Mouse (Mus musculus) forebrain, embryonic 10.5 days (tissue): ENCODE measurements around the gene Ccdc151. TPM values are rescaled to one million over a fixed set of nuclear protein-coding genes. Genes with fewer than 3 reads are reported as not detected.
A peak's percentile ranks its signal among the peaks of the same experiment; 100 is the strongest.

Source experiments
- DNase-seq: peaks from one replicate; pipeline ENCODE4 v3.0.0-alpha.2; 2017; ENCODE audit warnings: low spot score; ENCODE audit errors: extremely low spot score
- H3K27ac ChIP-seq: fragments of 300-500 bp; sonication (generic); 2 replicates; pipeline ENCODE4 v1.5.1; 2016; ENCODE audit warnings: mild to moderate bottlenecking
- H3K27me3 ChIP-seq: fragments of 300-500 bp; sonication (generic); 2 replicates; pipeline ENCODE4 v1.6.1; 2016; ENCODE audit warnings: mild to moderate bottlenecking; ENCODE audit not compliant: poor library complexity, severe bottlenecking
- H3K36me3 ChIP-seq: fragments of 300-500 bp; sonication (generic); replicated peaks from 2 replicates; pipeline ENCODE4 v1.6.1; 2016; ENCODE audit warnings: mild to moderate bottlenecking, moderate library complexity
- H3K4me1 ChIP-seq: fragments of 300-500 bp; sonication (generic); 2 replicates; pipeline ENCODE4 v1.6.1; 2016
- H3K4me3 ChIP-seq: fragments of 300-500 bp; sonication (generic); 2 replicates; pipeline ENCODE4 v1.5.1; 2016; ENCODE audit warnings: mild to moderate bottlenecking, moderate library complexity
- H3K9me3 ChIP-seq: fragments of 300-500 bp; sonication (generic); 2 replicates; pipeline ENCODE4 v1.6.1; 2016; ENCODE audit warnings: mild to moderate bottlenecking, moderate library complexity
- WGBS: fragments of 180-500 bp; shearing (Covaris S2); methylation state at CpG from one replicate; pipeline ENCODE4 v1.1.7; 2016; 5-methylcytosine and 5-hydroxymethylcytosine counted together
- polyA plus RNA-seq: library from polyadenylated mRNA; unstranded; fragments of >200 nt; fragmentation: Nextera tagmentation; extraction: Ambion mirVana; gene quantifications from 2 replicates; pipeline ENCODE4 v1.2.1, GENCODE M21; 2016

Ccdc151 gene
- 4.6 and 5.0 TPM in 2 replicates for polyA plus RNA-seq

DNA sequence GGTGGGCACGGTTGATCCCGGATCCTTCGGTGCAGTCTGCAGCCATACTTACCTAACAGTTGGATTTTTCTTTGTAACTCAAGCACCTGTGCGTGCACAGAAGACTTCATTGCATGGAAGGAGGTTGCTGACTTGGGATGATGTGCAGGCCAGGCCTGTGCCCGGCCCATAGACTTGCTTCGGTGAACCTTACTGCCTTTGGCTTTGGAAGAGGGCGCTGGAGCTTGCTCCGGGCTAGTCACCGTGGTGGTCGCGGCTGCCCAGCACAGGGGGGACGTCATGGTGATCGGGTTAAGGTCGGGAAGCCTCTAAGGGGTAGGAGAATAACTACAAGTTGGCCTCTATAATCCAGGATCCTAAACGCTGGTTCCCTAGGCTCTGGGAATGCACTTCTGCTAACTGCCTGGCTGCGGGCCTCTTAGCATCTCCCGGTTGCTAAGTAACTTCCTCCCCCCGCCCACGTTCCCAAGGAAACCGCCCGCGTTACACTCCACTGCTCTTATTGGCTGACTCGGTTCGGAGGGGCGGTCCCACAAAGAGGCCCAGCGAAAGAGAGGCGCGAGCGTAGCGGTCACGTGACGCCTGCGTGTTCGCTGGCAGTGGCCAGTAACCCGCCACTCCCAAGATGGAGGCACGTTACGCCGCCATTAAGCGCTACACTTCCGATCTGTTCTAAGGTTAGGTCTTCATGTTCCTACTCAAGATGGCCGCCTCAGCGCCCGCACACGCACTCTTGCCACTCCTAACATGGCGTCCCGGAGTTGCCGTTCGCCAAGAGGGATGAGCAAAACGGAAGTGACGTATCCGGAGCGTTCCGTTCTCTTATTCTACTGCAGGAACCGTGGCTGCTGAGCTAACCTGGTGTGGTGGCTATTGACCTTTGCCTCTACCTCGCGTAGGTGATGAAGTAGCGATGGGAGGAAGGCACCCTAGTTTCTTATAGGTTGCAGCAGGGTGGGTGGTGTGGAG lies at the start of gene Ccdc151, which contains the start of gene Prkcsh:
Ccdc151 (minus strand) TSS at position 441 of the 969 bp plus-strand sequence.
Prkcsh (plus strand) TSS at position 613 of the 969 bp plus-strand sequence.
- no peaks in the 10 kb centered on the region for H3K27me3 ChIP-seq

DNA sequence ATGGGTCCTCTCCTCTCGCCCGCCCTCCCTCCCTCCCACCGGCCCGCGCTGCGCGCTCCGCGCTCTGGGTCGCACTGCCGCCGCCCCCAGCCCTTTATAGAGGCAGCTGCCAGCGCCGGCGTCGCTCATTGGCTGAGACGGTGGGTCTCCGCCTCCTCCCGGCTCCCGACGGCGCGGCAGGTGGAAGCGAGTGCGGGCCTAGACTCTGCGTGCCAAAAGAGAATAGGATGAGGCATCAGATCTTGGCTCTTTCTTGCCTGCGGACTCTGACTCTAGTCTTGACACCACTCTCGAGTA lies 49.5 kb upstream of the Ccdc151 start, which contains the start of gene Elavl3:
Elavl3 (minus strand) TSS at position 66 of the 297 bp plus-strand sequence.
- Histone ChIP-seq H3K27me3 (peaks cover 84% of the 10 kb centered on the region), H3K27ac (peak within 1 kb of the TSS; percentile 87), H3K9me3 (no peaks in the 10 kb centered on the region), H3K4me1 (peaks cover 60% of the 10 kb centered on the region), H3K4me3 (peak within 1 kb of the TSS; percentile 74), H3K36me3 (peaks cover 6% of the 10 kb centered on the region)
- peak; percentile 79 for DNase-seq
- WGBS: 1% methylated on average over 26 of the region's 28 CpGs

More for the DNA sequence above, at the start of gene Ccdc151, which contains the start of gene Prkcsh:
- Histone ChIP-seq H3K4me3 (peak within 1 kb of the TSS; percentile 82), H3K27ac (peak within 1 kb of the TSS; percentile 87), H3K36me3 (peaks cover 39% of the 10 kb centered on the region), H3K4me1 (peaks cover 30% of the 10 kb centered on the region), H3K9me3 (no peaks in the 10 kb centered on the region)
- peak; percentile 100 for DNase-seq
- 5% methylated on average over 57 of the region's 57 CpGs for WGBS

GRCm38 (mm10) chr9:22051161-22051957 lies 48.9 kb upstream of the Ccdc151 start:
- H3K36me3 ChIP-seq: peaks cover under 1% of the 10 kb centered on the region; the same call in 1 of the 2 replicates
- peak overlapping the region; percentile 87 for H3K27ac ChIP-seq
- under 1% methylated on average over 62 of the region's 67 CpGs for WGBS
- H3K9me3 ChIP-seq: no peaks in the 10 kb centered on the region
- peaks cover 78% of the 10 kb centered on the region for H3K27me3 ChIP-seq
- no peak for DNase-seq
- peaks cover 60% of the 10 kb centered on the region for H3K4me1 ChIP-seq
- H3K4me3 ChIP-seq: peak overlapping the region; percentile 74

- H3K27me3 ChIP-seq: peaks cover 69% of the 10 kb centered on the region
- peak overlapping the region; percentile 87 for H3K27ac ChIP-seq
- peaks cover 60% of the 10 kb centered on the region for H3K4me1 ChIP-seq
- peak overlapping the region; percentile 74 for H3K4me3 ChIP-seq
- H3K9me3 ChIP-seq: no peaks in the 10 kb centered on the region
- peak; percentile 80 for DNase-seq
- under 1% methylated on average over 43 of the region's 43 CpGs for WGBS
- H3K36me3 ChIP-seq: no peaks in the 10 kb centered on the region; the same call in 1 of the 2 replicates
Measured at GRCm38 (mm10) chr9:22050351-22050889, 48.0 kb upstream of the Ccdc151 start.

- Histone ChIP-seq H3K36me3 (no peaks in the 10 kb centered on the region; the same call in 1 of the 2 replicates), H3K4me1 (peaks cover 56% of the 10 kb centered on the region), H3K9me3 (no peaks in the 10 kb centered on the region), H3K4me3 (peak overlapping the region; percentile 74), H3K27ac (peak overlapping the region; percentile 87), H3K27me3 (peaks cover 63% of the 10 kb centered on the region)
- peak; percentile 36 for DNase-seq
- WGBS: 52% methylated on average over 4 of the region's 4 CpGs
Measured at GRCm38 (mm10) chr9:22049721-22050270, 47.4 kb upstream of the Ccdc151 start.

- peaks cover 58% of the 10 kb centered on the region for H3K27me3 ChIP-seq
- H3K4me3 ChIP-seq: peak overlapping the region; percentile 74
- H3K4me1 ChIP-seq: peaks cover 51% of the 10 kb centered on the region
- 49% methylated on average over 11 of the region's 11 CpGs for WGBS
- no peaks in the 10 kb centered on the region for H3K9me3 ChIP-seq
- DNase-seq: no peak
- peak overlapping the region; percentile 87 for H3K27ac ChIP-seq
- no peaks in the 10 kb centered on the region; the same call in 1 of the 2 replicates for H3K36me3 ChIP-seq
Measured at GRCm38 (mm10) chr9:22049315-22049714, 46.9 kb upstream of the Ccdc151 start.

DNA sequence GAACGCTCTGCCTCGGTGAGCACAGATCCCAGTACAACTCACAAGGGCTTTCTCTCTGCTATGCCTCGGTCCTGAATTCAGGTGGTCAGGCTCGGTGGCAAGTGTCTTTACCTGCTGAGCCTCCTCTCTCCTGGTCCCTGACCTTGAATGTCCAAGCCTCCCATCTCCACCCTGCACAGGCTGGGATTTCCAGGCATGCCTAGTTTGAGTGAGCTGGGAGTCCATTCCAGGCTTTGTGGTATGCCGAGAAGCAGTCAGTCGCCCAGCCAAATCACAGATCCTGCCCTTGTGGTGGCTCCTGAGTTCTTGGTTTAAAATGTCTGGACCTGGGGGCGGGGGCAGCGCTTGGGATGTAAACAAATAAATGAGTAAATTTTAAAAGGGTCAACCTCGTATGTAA lies 44.9 kb upstream of the Ccdc151 start:
- WGBS: 71% methylated on average over 9 of the region's 9 CpGs
- Histone ChIP-seq H3K4me1 (peaks cover 50% of the 10 kb centered on the region), H3K27ac (no peak overlapping the region)

DNA sequence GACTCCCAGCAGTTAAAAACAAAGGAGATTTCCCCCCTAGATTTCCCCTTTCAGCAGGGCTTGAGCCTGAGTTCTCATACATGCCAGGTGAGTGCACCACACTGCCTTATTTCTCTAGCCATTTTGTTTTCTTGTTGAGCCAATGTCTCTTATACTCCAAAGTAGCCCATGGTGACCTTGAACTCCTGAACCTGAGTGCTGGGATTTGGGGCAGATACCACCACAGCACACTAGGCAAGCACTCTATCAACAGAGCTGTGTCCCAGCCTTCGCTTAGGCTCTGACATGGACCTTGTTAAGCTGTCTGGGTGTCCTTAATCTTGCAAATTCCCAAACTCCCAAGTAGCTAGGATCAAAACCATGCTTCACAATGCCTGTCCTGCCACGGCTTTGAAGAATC lies 39.4 kb upstream of the Ccdc151 start:
- Histone ChIP-seq H3K4me1 (no peaks in the 10 kb centered on the region), H3K4me3 (no peak overlapping the region), H3K27ac (no peak overlapping the region), H3K36me3 (peaks cover 6% of the 10 kb centered on the region), H3K27me3 (no peaks in the 10 kb centered on the region), H3K9me3 (peaks cover 5% of the 10 kb centered on the region; the same call in 1 of the 2 replicates)
- DNase-seq: no peak
- 72% methylated on average over 2 of the region's 2 CpGs for WGBS

More for the DNA sequence above, 44.9 kb upstream of the Ccdc151 start:
- Histone ChIP-seq H3K9me3 (no peaks in the 10 kb centered on the region), H3K36me3 (no peaks in the 10 kb centered on the region; the same call in 1 of the 2 replicates), H3K27me3 (peaks cover 38% of the 10 kb centered on the region), H3K4me3 (no peak overlapping the region)
- DNase-seq: no peak

GRCm38 (mm10) chr9:22037826-22038225 lies 35.4 kb upstream of the Ccdc151 start:
- 91% methylated on average over 10 of the region's 10 CpGs for WGBS

GRCm38 (mm10) chr9:22035300-22036044 lies 33.0 kb upstream of the Ccdc151 start:
- H3K4me1 ChIP-seq: peaks cover 17% of the 10 kb centered on the region
- peak overlapping the region; percentile 51 for H3K27ac ChIP-seq
- peaks cover 4% of the 10 kb centered on the region; the same call in 1 of the 2 replicates for H3K9me3 ChIP-seq
- H3K27me3 ChIP-seq: no peaks in the 10 kb centered on the region
- 57% methylated on average over 6 of the region's 6 CpGs for WGBS
- H3K4me3 ChIP-seq: no peak overlapping the region
- H3K36me3 ChIP-seq: peaks cover 68% of the 10 kb centered on the region
- DNase-seq: no peak

More at GRCm38 (mm10) chr9:22037826-22038225, 35.4 kb upstream of the Ccdc151 start:
- peaks cover 17% of the 10 kb centered on the region for H3K4me1 ChIP-seq
- H3K27ac ChIP-seq: no peak overlapping the region
- H3K27me3 ChIP-seq: no peaks in the 10 kb centered on the region
- H3K36me3 ChIP-seq: peaks cover 46% of the 10 kb centered on the region
- H3K4me3 ChIP-seq: no peak overlapping the region
- DNase-seq: no peak
- peaks cover 5% of the 10 kb centered on the region; the same call in 1 of the 2 replicates for H3K9me3 ChIP-seq

DNA sequence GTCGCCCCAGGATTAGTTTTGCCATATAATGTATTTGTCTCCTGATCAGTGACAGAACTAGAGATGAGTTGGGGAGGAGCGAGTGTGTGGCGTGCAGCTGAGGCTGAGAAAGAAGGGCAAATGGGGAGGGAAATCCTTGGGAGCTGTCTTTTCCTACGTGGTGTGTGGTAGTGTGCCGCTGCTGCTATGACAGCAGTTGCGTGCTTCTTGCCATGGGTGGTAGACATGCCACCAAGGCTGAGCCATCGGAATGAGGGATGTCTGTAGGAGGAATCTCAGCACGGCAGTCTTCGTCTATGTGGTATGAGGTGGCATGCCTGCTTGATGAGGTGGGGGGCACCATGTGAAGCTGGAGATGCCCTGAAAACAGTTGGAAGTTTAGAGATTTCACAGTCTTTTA lies 28.0 kb upstream of the Ccdc151 start:
- H3K9me3 ChIP-seq: no peaks in the 10 kb centered on the region
- no peaks in the 10 kb centered on the region for H3K27me3 ChIP-seq
- peaks cover 77% of the 10 kb centered on the region for H3K36me3 ChIP-seq
- H3K4me3 ChIP-seq: no peak overlapping the region
- no peak overlapping the region for H3K27ac ChIP-seq
- H3K4me1 ChIP-seq: peaks cover 32% of the 10 kb centered on the region
- no peak for DNase-seq
- WGBS: 93% methylated on average over 9 of the region's 9 CpGs
